Mouse (Mus musculus) liver, embryonic 12.5 days (tissue): ENCODE results near the gene Mecom. TPM values are rescaled to one million over a fixed set of nuclear protein-coding genes. Genes with fewer than 3 reads are reported as not detected.

Experiments used
- ATAC-seq: fragments of 200-750 bp; cut with Nextera tagmentation; 2 replicates; pipeline ENCODE4 v1.8.0; 2017; ENCODE audit warnings: moderate number of reproducible peaks, mild to moderate bottlenecking, moderate library complexity
- H3K27ac ChIP-seq: fragments of 300-500 bp; sonication (generic); 2 replicates; pipeline ENCODE4 v1.5.1; 2016; ENCODE audit warnings: mild to moderate bottlenecking
- H3K27me3 ChIP-seq: fragments of 300-500 bp; sonication (generic); replicated peaks from 2 replicates; pipeline ENCODE4 v1.6.1; 2016; ENCODE audit warnings: mild to moderate bottlenecking, moderate library complexity
- H3K36me3 ChIP-seq: fragments of 300-500 bp; sonication (generic); 2 replicates; pipeline ENCODE4 v1.6.1; 2016; ENCODE audit warnings: mild to moderate bottlenecking, moderate library complexity
- H3K4me1 ChIP-seq: fragments of 300-500 bp; sonication (generic); 2 replicates; pipeline ENCODE4 v1.6.1; 2016
- H3K4me2 ChIP-seq: fragments of 300-500 bp; sonication (generic); 2 replicates; pipeline ENCODE4 v1.6.1; 2016; ENCODE audit warnings: mild to moderate bottlenecking, moderate library complexity
- H3K4me3 ChIP-seq: fragments of 300-500 bp; sonication (generic); 2 replicates; pipeline ENCODE4 v1.5.1; 2016; ENCODE audit warnings: mild to moderate bottlenecking, moderate library complexity
- H3K9ac ChIP-seq: fragments of 300-500 bp; sonication (generic); 2 replicates; pipeline ENCODE4 v1.6.1; 2016; ENCODE audit warnings: mild to moderate bottlenecking, moderate library complexity
- H3K9me3 ChIP-seq: fragments of 300-500 bp; sonication (generic); replicated peaks from 2 replicates; pipeline ENCODE4 v1.6.1; 2016; ENCODE audit warnings: mild to moderate bottlenecking, moderate library complexity
- WGBS: fragments of 180-500 bp; shearing (Covaris S2); methylation state at CpG from one replicate; pipeline ENCODE4 v1.1.7; 2016; ENCODE audit not compliant: insufficient replicate concordance; 5-methylcytosine and 5-hydroxymethylcytosine counted together
- polyA plus RNA-seq: library from polyadenylated mRNA; unstranded; fragments of >200 nt; fragmentation: Nextera tagmentation; extraction: Ambion mirVana; gene quantifications from 2 replicates; pipeline ENCODE4 v1.2.1, GENCODE M21; 2016

Mecom gene
- polyA plus RNA-seq, 1 experiment from 2014 or later, result 1.8 TPM

DNA sequence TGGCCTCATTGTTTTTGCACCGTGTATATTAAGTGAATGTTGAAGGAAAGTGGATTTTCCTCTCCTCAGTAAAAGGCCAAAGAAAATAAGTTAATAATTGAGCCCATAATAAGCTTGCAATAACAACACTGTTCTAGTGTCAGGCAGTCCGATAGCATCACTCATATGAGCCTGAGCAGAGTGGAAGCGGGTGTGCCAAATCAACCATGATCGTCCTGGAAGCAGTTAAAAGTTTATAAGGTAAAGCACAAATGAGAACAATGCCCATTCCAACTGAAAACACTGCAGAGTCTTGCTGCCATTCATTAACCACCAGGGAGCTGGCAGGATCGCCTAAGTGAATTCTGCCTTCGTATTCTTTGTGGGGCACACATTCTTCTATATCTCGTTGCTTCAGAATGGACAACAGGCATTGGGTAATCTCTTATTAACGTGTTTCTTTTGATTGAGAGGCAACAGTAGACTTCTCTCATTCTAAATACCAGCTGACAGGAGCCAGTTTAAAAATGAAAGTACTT is 542.9 kb downstream of the Mecom start:
- WGBS, result 56% methylated on average over 8 of the region's 8 CpGs
- no peak overlapping the region for H3K4me3 ChIP-seq
- H3K4me2 ChIP-seq, result no peak overlapping the region
- H3K27me3 ChIP-seq, result 0 out of 2 replicates have a peak, but pooled peaks cover 4% of the 10 kb centered on the region
- no peaks in the 10 kb centered on the region for H3K36me3 ChIP-seq
- no peak for ATAC-seq
- H3K9me3 ChIP-seq, result no peaks in the 10 kb centered on the region
- H3K4me1 ChIP-seq, result no peaks in the 10 kb centered on the region
- H3K9ac ChIP-seq, result no peak overlapping the region
- H3K27ac ChIP-seq, result no peak overlapping the region

DNA sequence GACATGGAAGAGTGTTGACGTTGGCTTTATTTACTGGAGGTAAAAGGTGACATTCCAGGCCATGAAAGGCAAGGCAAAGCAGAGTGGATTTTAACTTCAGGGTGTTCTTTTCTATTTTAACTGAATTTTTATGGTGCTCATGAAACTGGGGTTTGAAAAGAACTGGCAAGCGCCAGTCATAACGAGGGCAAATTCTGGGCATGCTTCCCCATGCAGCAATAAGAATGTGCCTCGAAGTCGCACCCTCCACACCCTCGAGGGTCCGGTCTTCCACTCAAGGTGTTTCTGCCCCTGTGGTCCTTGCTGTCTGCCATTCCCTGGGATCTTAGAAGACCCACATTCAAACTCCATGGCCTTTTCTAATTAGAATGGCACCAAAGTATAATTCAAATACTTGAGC is 547.5 kb downstream of the Mecom start:
- Histone ChIP-seq H3K4me3 (no peak overlapping the region), H3K9ac (no peak overlapping the region), H3K4me2 (no peak overlapping the region), H3K4me1 (no peaks in the 10 kb centered on the region), H3K27me3 (no peaks in the 10 kb centered on the region), H3K9me3 (no peaks in the 10 kb centered on the region), H3K27ac (no peak overlapping the region), H3K36me3 (no peaks in the 10 kb centered on the region)
- WGBS, result 69% methylated on average over 7 of the region's 7 CpGs
- no peak for ATAC-seq

- no peak for ATAC-seq
- 43% methylated on average over 1 of the region's 1 CpGs for WGBS
- H3K9ac ChIP-seq, result no peak overlapping the region
These were observed 548.8 kb downstream of the Mecom start for GRCm38 (mm10) chr3:29999035-29999434.

DNA sequence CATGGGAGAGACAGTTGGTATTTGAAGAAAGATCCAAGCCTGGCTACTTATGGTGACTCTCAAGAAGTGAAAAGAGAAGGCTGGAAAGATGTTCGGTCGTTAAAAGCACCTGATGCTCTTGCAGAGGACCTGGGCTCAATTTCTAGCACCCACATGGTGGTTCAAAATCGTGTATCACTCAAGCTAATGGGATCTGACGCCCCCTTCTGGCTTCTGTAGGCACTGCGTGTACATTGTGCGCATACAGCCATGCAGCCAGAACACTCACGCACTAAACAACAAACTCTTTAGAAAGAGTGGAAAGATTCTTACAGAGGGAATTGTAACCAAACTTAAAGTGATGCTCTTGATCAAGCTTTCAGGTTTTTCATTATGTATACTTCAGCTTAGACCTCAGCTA is 550.7 kb downstream of the Mecom start:
- Histone ChIP-seq H3K27ac (no peak overlapping the region), H3K4me2 (no peak overlapping the region), H3K9ac (no peak overlapping the region), H3K4me1 (no peaks in the 10 kb centered on the region), H3K9me3 (no peaks in the 10 kb centered on the region), H3K4me3 (no peak overlapping the region), H3K36me3 (no peaks in the 10 kb centered on the region), H3K27me3 (no peaks in the 10 kb centered on the region)
- ATAC-seq, result no peak
- 72% methylated on average over 7 of the region's 7 CpGs for WGBS

More at GRCm38 (mm10) chr3:29999035-29999434, 548.8 kb downstream of the Mecom start:
- H3K4me3 ChIP-seq, result no peak overlapping the region
- H3K27me3 ChIP-seq, result no peaks in the 10 kb centered on the region
- H3K27ac ChIP-seq, result no peak overlapping the region
- H3K4me1 ChIP-seq, result no peaks in the 10 kb centered on the region
- H3K9me3 ChIP-seq, result no peaks in the 10 kb centered on the region
- H3K36me3 ChIP-seq, result no peaks in the 10 kb centered on the region
- H3K4me2 ChIP-seq, result no peak overlapping the region

DNA sequence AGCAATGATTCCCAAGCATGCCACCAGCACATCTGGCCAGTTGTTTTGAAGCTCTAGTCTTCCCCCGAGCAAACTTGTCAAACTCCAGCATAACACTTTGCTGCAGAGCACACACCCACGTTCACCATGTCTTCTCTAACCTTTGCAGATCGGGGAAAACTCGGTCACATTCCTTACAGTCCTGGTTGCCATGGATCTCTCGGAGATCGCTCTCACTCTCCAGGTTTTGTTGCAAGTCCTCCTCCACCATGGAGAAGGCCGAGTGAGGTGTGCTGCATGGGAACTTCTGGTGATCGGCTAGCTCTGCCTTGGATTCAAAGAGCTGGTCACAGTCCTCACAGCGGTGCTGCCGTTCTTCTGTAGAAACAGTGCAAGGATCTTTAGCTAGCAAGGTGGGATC is 554.5 kb downstream of the Mecom start:
- H3K9me3 ChIP-seq, result no peaks in the 10 kb centered on the region
- no peak overlapping the region for H3K4me3 ChIP-seq
- H3K27me3 ChIP-seq, result no peaks in the 10 kb centered on the region
- no peaks in the 10 kb centered on the region for H3K36me3 ChIP-seq
- 64% methylated on average over 10 of the region's 10 CpGs for WGBS
- H3K4me1 ChIP-seq, result no peaks in the 10 kb centered on the region
- no peak overlapping the region for H3K27ac ChIP-seq
- no peak overlapping the region for H3K4me2 ChIP-seq
- ATAC-seq, result no peak
- no peak overlapping the region for H3K9ac ChIP-seq

DNA sequence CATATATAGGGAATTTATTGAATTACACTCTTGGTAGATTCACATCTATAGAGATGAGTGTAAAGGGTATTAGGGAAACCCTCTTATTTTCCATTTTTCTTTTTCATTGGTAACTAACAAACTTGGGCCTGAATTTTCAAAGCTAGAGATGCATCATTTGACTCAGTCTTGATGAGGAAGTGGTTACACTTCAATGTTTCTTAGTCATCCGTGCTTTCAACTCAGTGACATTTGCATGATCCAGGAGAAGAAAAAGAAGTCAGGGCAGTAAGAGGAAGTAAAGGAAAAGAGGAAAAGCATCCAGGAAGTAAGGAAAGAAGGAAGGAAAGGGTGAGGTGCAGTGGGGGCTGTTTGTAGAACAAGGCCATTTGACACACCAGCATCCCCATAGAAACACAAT is 556.3 kb downstream of the Mecom start:
- H3K27ac ChIP-seq, result no peak overlapping the region
- no peak for ATAC-seq
- H3K4me3 ChIP-seq, result no peak overlapping the region
- no peak overlapping the region for H3K4me2 ChIP-seq
- H3K27me3 ChIP-seq, result no peaks in the 10 kb centered on the region
- H3K36me3 ChIP-seq, result no peaks in the 10 kb centered on the region
- WGBS, result 8% methylated on average over 1 of the region's 1 CpGs
- no peaks in the 10 kb centered on the region for H3K4me1 ChIP-seq
- no peak overlapping the region for H3K9ac ChIP-seq
- H3K9me3 ChIP-seq, result no peaks in the 10 kb centered on the region

GRCm38 (mm10) chr3:29984431-29984830 is 563.4 kb downstream of the Mecom start:
- ATAC-seq, result no peak
- H3K4me2 ChIP-seq, result no peak overlapping the region

DNA sequence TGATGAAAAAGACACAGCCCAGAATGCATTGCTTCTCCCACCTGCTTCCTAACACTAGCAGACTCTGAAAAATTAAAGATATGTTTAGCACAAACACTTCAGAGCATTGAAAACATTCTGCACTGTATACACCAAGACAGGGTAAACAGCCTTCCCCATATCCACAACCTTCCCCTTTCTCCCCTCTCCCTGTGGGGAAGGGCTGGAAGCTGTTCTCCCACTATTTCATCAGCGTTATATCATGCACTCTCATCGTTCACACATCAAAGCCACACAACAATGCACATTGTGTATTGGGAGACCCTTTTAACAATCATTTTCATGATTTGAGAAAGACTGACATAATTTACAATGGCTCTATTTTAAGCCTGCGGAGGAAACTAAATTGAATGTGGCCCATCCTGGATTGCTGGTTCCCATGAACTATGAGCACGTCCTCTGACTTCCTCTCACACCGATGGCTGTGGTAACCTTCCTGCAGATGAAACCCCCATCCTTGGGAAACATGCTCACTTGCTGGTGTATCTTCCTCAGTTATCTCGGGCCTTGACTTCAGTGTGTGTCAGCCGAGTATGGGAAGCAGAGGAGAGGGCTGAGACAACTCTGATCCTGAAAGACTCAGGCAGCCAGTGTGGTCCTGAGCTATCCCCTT is 566.4 kb downstream of the Mecom start:
- no peak for ATAC-seq
- WGBS, result 41% methylated on average over 7 of the region's 7 CpGs
- no peak overlapping the region for H3K4me3 ChIP-seq

More at GRCm38 (mm10) chr3:29984431-29984830, 563.4 kb downstream of the Mecom start:
- Histone ChIP-seq H3K9me3 (no peaks in the 10 kb centered on the region), H3K27me3 (no peaks in the 10 kb centered on the region), H3K27ac (no peak overlapping the region), H3K36me3 (no peaks in the 10 kb centered on the region), H3K4me1 (no peaks in the 10 kb centered on the region), H3K4me3 (no peak overlapping the region), H3K9ac (no peak overlapping the region)
- WGBS, result 68% methylated on average over 3 of the region's 3 CpGs

GRCm38 (mm10) chr3:29980531-29980930 is 567.3 kb downstream of the Mecom start:
- WGBS, result 71% methylated on average over 9 of the region's 9 CpGs
- Histone ChIP-seq H3K9me3 (no peaks in the 10 kb centered on the region), H3K9ac (no peak overlapping the region), H3K4me1 (no peaks in the 10 kb centered on the region), H3K27ac (no peak overlapping the region), H3K27me3 (no peaks in the 10 kb centered on the region), H3K4me3 (no peak overlapping the region), H3K4me2 (no peak overlapping the region), H3K36me3 (no peaks in the 10 kb centered on the region)
- ATAC-seq, result no peak

More for the DNA sequence above, 566.4 kb downstream of the Mecom start:
- Histone ChIP-seq H3K9ac (no peak overlapping the region), H3K27ac (no peak overlapping the region), H3K4me1 (no peaks in the 10 kb centered on the region), H3K27me3 (no peaks in the 10 kb centered on the region), H3K9me3 (no peaks in the 10 kb centered on the region), H3K4me2 (no peak overlapping the region), H3K36me3 (no peaks in the 10 kb centered on the region)

- H3K9ac ChIP-seq, result no peak overlapping the region
- H3K4me2 ChIP-seq, result no peak overlapping the region
- H3K4me3 ChIP-seq, result no peak overlapping the region
- H3K9me3 ChIP-seq, result no peaks in the 10 kb centered on the region
- ATAC-seq, result no peak
- no peaks in the 10 kb centered on the region for H3K4me1 ChIP-seq
- WGBS, result 41% methylated on average over 4 of the region's 4 CpGs
- no peaks in the 10 kb centered on the region for H3K27me3 ChIP-seq
- H3K36me3 ChIP-seq, result no peaks in the 10 kb centered on the region
- no peak overlapping the region for H3K27ac ChIP-seq
These were observed 571.2 kb downstream of the Mecom start for GRCm38 (mm10) chr3:29976580-29976979.

- Histone ChIP-seq H3K4me3 (no peak overlapping the region), H3K9me3 (no peaks in the 10 kb centered on the region), H3K36me3 (no peaks in the 10 kb centered on the region), H3K4me2 (no peak overlapping the region), H3K27me3 (no peaks in the 10 kb centered on the region), H3K27ac (no peak overlapping the region), H3K4me1 (no peaks in the 10 kb centered on the region), H3K9ac (no peak overlapping the region)
- 74% methylated on average over 11 of the region's 11 CpGs for WGBS
- ATAC-seq, result no peak
These were observed 579.3 kb downstream of the Mecom start for GRCm38 (mm10) chr3:29968433-29968949.

DNA sequence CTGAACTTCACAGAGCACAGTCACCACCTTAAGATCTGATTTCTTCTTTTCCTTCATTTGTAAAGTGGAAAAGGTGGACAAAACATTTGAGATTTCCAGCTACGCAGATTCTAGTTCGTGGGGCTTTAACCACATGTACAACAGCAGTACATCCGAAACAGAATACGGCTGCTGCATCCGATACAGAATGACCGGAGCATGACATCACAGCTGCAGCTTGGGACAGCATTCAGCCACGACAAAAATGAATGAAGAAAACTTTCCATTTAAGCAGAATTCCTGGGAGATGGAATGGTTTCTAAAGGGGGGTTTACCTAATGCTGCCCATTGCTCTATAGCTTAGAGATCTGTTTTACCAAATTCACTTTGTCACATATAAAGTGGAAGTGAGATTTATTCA is 583.9 kb downstream of the Mecom start:
- 71% methylated on average over 7 of the region's 7 CpGs for WGBS
- Histone ChIP-seq H3K4me1 (no peaks in the 10 kb centered on the region), H3K9ac (no peak overlapping the region), H3K4me2 (no peak overlapping the region), H3K9me3 (no peaks in the 10 kb centered on the region), H3K27ac (no peak overlapping the region), H3K27me3 (no peaks in the 10 kb centered on the region), H3K4me3 (no peak overlapping the region), H3K36me3 (no peaks in the 10 kb centered on the region)
- ATAC-seq, result no peak
